Mouse (Mus musculus): ENCODE measurements around the gene Evi5.

GRCm38 (mm10) chr5:107731844-107732243 is 143.1 kb downstream of the Evi5 start:
- TF ChIP-seq CTCF (IDR thresholded peaks at IDR 0.05; ENCODE audit: low read depth, low read length), result no peak
- TF ChIP-seq POLR2A (IDR thresholded peaks at IDR 0.05; ENCODE audit: insufficient read depth, low read length), result no peak
- no peak for TF ChIP-seq EP300 (IDR thresholded peaks at IDR 0.05; ENCODE audit: insufficient read depth, low read depth, low read length)
